Mouse (Mus musculus): Measurements from ENCODE around the gene E2f2. TPM values are rescaled to one million over a fixed set of nuclear protein-coding genes. Genes with fewer than 3 reads are reported as not detected.
A peak's percentile ranks its signal among the peaks of the same experiment; 100 is the strongest.

E2f2 gene
- polyA plus RNA-seq, 1 experiment from 2014 or later, result 3.2 TPM

- no peak for ATAC-seq (replicated peaks; ENCODE audit: low FRiP score, low read depth)
- Histone ChIP-seq H3K4me3 (replicated peaks; ENCODE audit: low read depth, low read length) (no peak overlapping the region), H3K27me3 (ENCODE audit: insufficient read depth, low read length) (no peaks in the 10 kb centered on the region), H3K4me2 (ENCODE audit: low read length) (no peak overlapping the region), H3K4me1 (replicated peaks; ENCODE audit: insufficient read depth, low read length) (no peaks in the 10 kb centered on the region), H3K9ac (ENCODE audit: low read depth, low read length) (no peak overlapping the region), H3K27ac (no peak overlapping the region), H3K9me3 (replicated peaks; ENCODE audit: low read length) (no peaks in the 10 kb centered on the region), H3K36me3 (ENCODE audit: insufficient read depth, low read length) (peaks cover 12% of the 10 kb centered on the region; the same call in 1 of the 2 replicates)
- 66% methylated on average over 3 of the region's 3 CpGs for WGBS
- DNase-seq (ENCODE audit: low spot score), result no peak
- TF ChIP-seq CTCF (IDR thresholded peaks at IDR 0.05; ENCODE audit: low read depth), result no peak
These were observed 21.4 kb downstream of the E2f2 start for GRCm38 (mm10) chr4:136193571-136193970.

GRCm38 (mm10) chr4:136195029-136195428 is 22.8 kb downstream of the E2f2 start:
- H3K4me2 ChIP-seq (ENCODE audit: low read length), result no peak overlapping the region
- WGBS, result 49% methylated on average over 7 of the region's 7 CpGs
- peaks cover 12% of the 10 kb centered on the region; the same call in 1 of the 2 replicates for H3K36me3 ChIP-seq (ENCODE audit: insufficient read depth, low read length)
- H3K9ac ChIP-seq (ENCODE audit: low read depth, low read length), result no peak overlapping the region
- no peak for DNase-seq (ENCODE audit: low spot score)
- no peak overlapping the region for H3K4me3 ChIP-seq (replicated peaks; ENCODE audit: low read depth, low read length)
- no peaks in the 10 kb centered on the region for H3K9me3 ChIP-seq (replicated peaks; ENCODE audit: low read length)
- no peak for ATAC-seq (replicated peaks; ENCODE audit: low FRiP score, low read depth)
- H3K4me1 ChIP-seq (replicated peaks; ENCODE audit: insufficient read depth, low read length), result no peaks in the 10 kb centered on the region
- H3K27me3 ChIP-seq (ENCODE audit: insufficient read depth, low read length), result no peaks in the 10 kb centered on the region
- H3K27ac ChIP-seq, result no peak overlapping the region
- no peak for TF ChIP-seq CTCF (IDR thresholded peaks at IDR 0.05; ENCODE audit: low read depth)

GRCm38 (mm10) chr4:136195629-136196028 is 23.4 kb downstream of the E2f2 start:
- Histone ChIP-seq H3K27me3 (ENCODE audit: insufficient read depth, low read length) (no peaks in the 10 kb centered on the region), H3K9ac (ENCODE audit: low read depth, low read length) (no peak overlapping the region), H3K4me1 (replicated peaks; ENCODE audit: insufficient read depth, low read length) (no peaks in the 10 kb centered on the region), H3K4me3 (replicated peaks; ENCODE audit: low read depth, low read length) (no peak overlapping the region), H3K4me2 (ENCODE audit: low read length) (no peak overlapping the region), H3K27ac (no peak overlapping the region), H3K36me3 (ENCODE audit: insufficient read depth, low read length) (peaks cover 12% of the 10 kb centered on the region; the same call in 1 of the 2 replicates), H3K9me3 (replicated peaks; ENCODE audit: low read length) (no peaks in the 10 kb centered on the region)
- TF ChIP-seq CTCF (IDR thresholded peaks at IDR 0.05; ENCODE audit: low read depth), result no peak
- no peak for ATAC-seq (replicated peaks; ENCODE audit: low FRiP score, low read depth)
- 65% methylated on average over 9 of the region's 9 CpGs for WGBS
- no peak for DNase-seq (ENCODE audit: low spot score)

DNA sequence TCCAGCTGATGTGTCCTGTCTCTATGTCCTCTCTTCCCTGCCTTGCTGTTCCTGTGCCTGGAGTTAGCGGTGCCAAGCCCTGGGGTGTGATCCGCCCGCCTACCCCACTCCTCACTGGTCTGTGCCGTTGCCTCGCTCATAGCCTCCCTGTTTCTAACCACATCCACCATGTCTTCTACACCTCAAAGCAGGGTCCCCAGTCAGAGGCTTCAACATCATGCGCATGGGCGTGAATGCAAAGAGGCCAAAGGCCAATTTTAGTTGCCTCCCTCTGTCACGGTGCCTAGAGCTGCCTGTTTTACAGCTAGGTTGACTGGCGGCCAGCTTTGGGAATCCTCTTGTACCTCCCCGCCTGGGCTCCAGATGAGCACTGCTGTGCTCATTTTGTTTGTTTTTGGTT is 24.0 kb downstream of the E2f2 start:
- 68% methylated on average over 10 of the region's 10 CpGs for WGBS
- Histone ChIP-seq H3K4me1 (replicated peaks; ENCODE audit: insufficient read depth, low read length) (no peaks in the 10 kb centered on the region), H3K36me3 (ENCODE audit: insufficient read depth, low read length) (peaks cover 12% of the 10 kb centered on the region; the same call in 1 of the 2 replicates), H3K9ac (ENCODE audit: low read depth, low read length) (no peak overlapping the region), H3K27me3 (ENCODE audit: insufficient read depth, low read length) (no peaks in the 10 kb centered on the region), H3K4me2 (ENCODE audit: low read length) (no peak overlapping the region), H3K27ac (no peak overlapping the region), H3K4me3 (replicated peaks; ENCODE audit: low read depth, low read length) (no peak overlapping the region), H3K9me3 (replicated peaks; ENCODE audit: low read length) (no peaks in the 10 kb centered on the region)
- no peak for ATAC-seq (replicated peaks; ENCODE audit: low FRiP score, low read depth)
- no peak for TF ChIP-seq CTCF (IDR thresholded peaks at IDR 0.05; ENCODE audit: low read depth)
- DNase-seq (ENCODE audit: low spot score), result no peak

- H3K9ac ChIP-seq (ENCODE audit: low read depth, low read length), result no peak overlapping the region
- no peak for TF ChIP-seq CTCF (IDR thresholded peaks at IDR 0.05; ENCODE audit: low read depth)
- H3K36me3 ChIP-seq (ENCODE audit: insufficient read depth, low read length), result peaks cover 3% of the 10 kb centered on the region; the same call in 1 of the 2 replicates
- H3K4me1 ChIP-seq (replicated peaks; ENCODE audit: insufficient read depth, low read length), result no peaks in the 10 kb centered on the region
- ATAC-seq (replicated peaks; ENCODE audit: low FRiP score, low read depth) (no peak), DNase-seq (ENCODE audit: low spot score) (no peak)
- no peak overlapping the region for H3K4me2 ChIP-seq (ENCODE audit: low read length)
- H3K27me3 ChIP-seq (ENCODE audit: insufficient read depth, low read length), result no peaks in the 10 kb centered on the region
- no peak overlapping the region for H3K4me3 ChIP-seq (replicated peaks; ENCODE audit: low read depth, low read length)
- no peaks in the 10 kb centered on the region for H3K9me3 ChIP-seq (replicated peaks; ENCODE audit: low read length)
- no peak overlapping the region for H3K27ac ChIP-seq
- 78% methylated on average over 7 of the region's 7 CpGs for WGBS
These were observed 26.7 kb downstream of the E2f2 start for GRCm38 (mm10) chr4:136198846-136199245.

GRCm38 (mm10) chr4:136199562-136200292 is 27.5 kb downstream of the E2f2 start:
- 29% methylated on average over 9 of the region's 9 CpGs for WGBS
- H3K4me3 ChIP-seq (replicated peaks; ENCODE audit: low read depth, low read length), result no peak overlapping the region
- DNase-seq (ENCODE audit: low spot score) (peak; percentile 84), ATAC-seq (replicated peaks; ENCODE audit: low FRiP score, low read depth) (no peak)
- H3K27me3 ChIP-seq (ENCODE audit: insufficient read depth, low read length), result no peaks in the 10 kb centered on the region
- H3K4me1 ChIP-seq (replicated peaks; ENCODE audit: insufficient read depth, low read length), result no peaks in the 10 kb centered on the region
- no peak overlapping the region for H3K4me2 ChIP-seq (ENCODE audit: low read length)
- no peaks in the 10 kb centered on the region for H3K36me3 ChIP-seq (ENCODE audit: insufficient read depth, low read length)
- H3K9me3 ChIP-seq (replicated peaks; ENCODE audit: low read length), result no peaks in the 10 kb centered on the region
- no peak overlapping the region for H3K9ac ChIP-seq (ENCODE audit: low read depth, low read length)
- peak; percentile 94 for TF ChIP-seq CTCF (IDR thresholded peaks at IDR 0.05; ENCODE audit: low read depth)
- H3K27ac ChIP-seq, result no peak overlapping the region
